In the genomic region with DNA sequence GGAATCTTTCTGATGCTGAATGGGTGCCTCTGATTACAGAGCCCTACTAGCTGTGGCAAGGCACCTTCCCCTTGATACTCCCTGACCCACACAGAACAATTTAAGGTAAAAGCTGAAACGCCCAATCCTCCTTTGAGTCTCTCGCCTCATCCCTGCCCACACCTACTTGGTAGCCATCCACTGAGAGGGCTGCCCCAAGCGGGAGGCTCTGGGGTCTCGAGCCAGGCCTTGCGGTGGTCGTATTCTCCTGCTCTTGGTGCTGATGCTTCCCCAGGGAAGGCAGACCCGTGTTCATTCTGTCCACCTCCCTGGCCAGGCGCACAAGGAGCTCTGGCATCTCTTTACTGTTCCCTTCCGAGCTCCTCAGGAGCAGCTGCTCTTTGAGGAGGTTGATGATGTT, we compare ENCODE assay signal across 26 mouse cellular contexts. TPM values are rescaled to one million over a fixed set of nuclear protein-coding genes. Genes with fewer than 3 reads are reported as not detected.
"Had no signal": no experiment of that assay in that cellular context is flagged by ENCODE, and none has a peak within 500 bp of the region (broad histone marks: within the 10 kb centered on the region; RNA-seq: fewer than 3 reads in every experiment).

No protein-coding gene starts in this region.

- DNase-seq: retina, postnatal 1 day; right cerebral cortex, adult 18-20 months; right cerebral cortex, postnatal 14 days; right cerebral cortex, postnatal 25 days; right cerebral cortex, postnatal 4 days; spleen, adult 18-20 months; thymus, adult 18-20 months; thymus, adult 2 months; thymus, postnatal 14 days; thymus, postnatal 25 days; thymus, postnatal 36 days; thymus, postnatal 4 days had no signal

- H3K27ac ChIP-seq: neural tube, embryonic 12.5 days; neural tube, embryonic 13.5 days; neural tube, embryonic 15.5 days; stomach, embryonic 15.5 days; stomach, postnatal 0 days had no signal

- H3K9ac ChIP-seq: neural tube, embryonic 12.5 days; neural tube, embryonic 13.5 days; neural tube, embryonic 15.5 days; stomach, embryonic 15.5 days had no signal

- H3K4me1 ChIP-seq: neural tube, embryonic 12.5 days; neural tube, embryonic 13.5 days; neural tube, embryonic 15.5 days; stomach, embryonic 15.5 days had no signal

- H3K9me3 ChIP-seq: neural tube, embryonic 12.5 days; stomach, embryonic 15.5 days had no signal

- H3K27me3 ChIP-seq: neural tube, embryonic 12.5 days; neural tube, embryonic 13.5 days; neural tube, embryonic 15.5 days; stomach, embryonic 15.5 days had no signal

- H3K4me3 ChIP-seq: neural tube, embryonic 12.5 days; neural tube, embryonic 13.5 days; neural tube, embryonic 15.5 days; stomach, embryonic 15.5 days had no signal

- H3K36me3 ChIP-seq: stomach, embryonic 15.5 days had no signal

RNA-seq across cellular contexts. Expression of gene Gm17651, which starts 44.6 kb away (rescaled TPM):
- total RNA-seq: neutrophil, adult 5-6 weeks had no signal
- polyA plus RNA-seq: neural tube, embryonic 12.5 days; neural tube, embryonic 13.5 days; neural tube, embryonic 14.5 days; neural tube, embryonic 15.5 days; small intestine, adult 2 months; spleen, adult 2 months; stomach, embryonic 14.5 days; stomach, embryonic 15.5 days; stomach, embryonic 16.5 days; stomach, postnatal 0 days; testis, adult 2 months; thymus, adult 2 months; thymus, postnatal 0 days; urinary bladder, adult 2 months had no signal
